Mouse (Mus musculus) megakaryocyte, embryonic 14.5 days (primary cell): Measurements from ENCODE around the gene Nlrx1.

Experiments
- FLI1 ChIP-seq: IDR thresholded peaks from 2 replicates; pipeline ENCODE4 v1.6.1; 2012; ENCODE audit warnings: low read length, inconsistent platforms, mixed read lengths
- GATA1 ChIP-seq: IDR thresholded peaks from 3 replicates; pipeline ENCODE4 v1.6.1; 2012; ENCODE audit warnings: mixed read lengths, low read length, inconsistent platforms, borderline replicate concordance

DNA sequence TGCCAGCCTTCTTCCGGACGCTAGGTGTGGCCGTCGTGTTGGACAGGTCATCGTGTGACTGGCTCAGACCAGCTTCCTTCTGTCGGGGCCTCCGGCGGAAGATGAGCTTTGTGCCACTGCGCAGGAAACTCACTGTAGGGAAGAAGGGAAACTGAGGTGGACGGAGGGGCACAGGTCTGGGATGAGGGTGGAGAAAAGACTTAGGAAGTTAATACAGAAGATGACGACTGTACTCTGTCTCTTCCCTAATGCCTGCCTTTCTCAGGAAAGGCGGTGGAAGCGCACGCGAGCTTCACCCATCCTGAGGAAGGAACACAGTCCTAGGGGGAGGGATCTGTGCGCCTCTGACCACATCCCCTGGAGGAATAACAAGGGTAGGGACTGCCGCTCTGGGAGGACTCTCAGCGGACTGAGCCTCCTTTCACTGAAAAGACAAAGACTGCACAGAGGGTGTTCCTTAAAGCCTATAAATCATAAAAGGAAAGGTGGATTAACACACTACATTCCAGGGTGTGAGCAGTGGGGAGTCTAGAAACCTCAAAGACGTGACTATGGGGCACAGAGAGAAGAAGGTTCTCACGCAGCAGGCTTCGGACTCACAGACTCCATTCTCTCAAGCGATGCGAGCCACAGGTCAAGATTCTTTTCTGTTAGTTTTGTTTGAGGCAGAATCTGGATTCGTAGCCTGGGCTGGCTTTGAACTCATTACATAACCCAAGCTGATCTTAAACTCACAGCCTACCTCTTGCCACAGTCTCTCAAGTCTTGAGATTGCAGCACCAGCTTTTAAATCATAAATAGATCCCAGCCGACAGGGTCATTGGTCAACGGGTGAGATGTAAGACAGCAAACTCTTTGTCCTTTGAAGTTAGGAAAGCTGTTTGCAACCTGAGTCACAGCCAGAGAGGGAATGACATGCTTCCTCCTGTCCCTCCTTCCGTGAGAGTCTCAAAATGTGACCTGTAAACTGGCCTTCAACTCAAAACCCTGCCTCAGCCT, 43.0 kb upstream of the Nlrx1 start:
- no peak for TF ChIP-seq GATA1
- no peak for TF ChIP-seq FLI1
